Mouse (Mus musculus) testis, adult 2 months (tissue): ENCODE measurements around the gene Bad.

Source experiments
- CTCF ChIP-seq: fragments of 200-500 bp; IDR thresholded peaks from 2 replicates; pipeline ENCODE4 v1.5.1; 2012; ENCODE audit warnings: low read depth, mild to moderate bottlenecking, inconsistent platforms, low read length, moderate library complexity; ENCODE audit not compliant: control insufficient read depth, insufficient read depth, insufficient replicate concordance
- POLR2A ChIP-seq: fragments of 200-500 bp; IDR thresholded peaks from 2 replicates; pipeline ENCODE4 v1.6.1; 2012; ENCODE audit warnings: low read depth, mild to moderate bottlenecking, inconsistent platforms, low read length, moderate library complexity; ENCODE audit not compliant: control insufficient read depth

DNA sequence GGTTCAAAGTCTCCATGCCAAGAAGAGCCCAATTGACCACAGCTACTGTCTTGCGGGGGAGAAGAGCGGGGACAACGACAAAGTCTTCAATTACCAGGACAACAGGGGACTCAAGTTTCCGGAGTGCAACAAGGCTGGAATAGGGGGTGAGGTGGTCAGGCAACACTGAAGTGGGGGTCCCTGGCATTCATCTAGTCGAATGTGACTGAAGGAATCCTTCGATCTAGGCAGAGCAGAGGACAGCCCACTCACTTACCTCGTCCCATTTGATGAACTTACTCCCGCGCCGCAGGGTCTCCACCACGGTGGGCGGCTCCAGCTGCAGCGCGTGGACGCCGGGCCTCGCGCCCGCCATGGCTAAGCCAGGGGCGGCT lies 27.6 kb downstream of the Bad start:
- TF ChIP-seq CTCF (no peak), POLR2A (no peak)
